Comparison of ENCODE assay signal across 14 mouse cellular contexts in the genomic region with DNA sequence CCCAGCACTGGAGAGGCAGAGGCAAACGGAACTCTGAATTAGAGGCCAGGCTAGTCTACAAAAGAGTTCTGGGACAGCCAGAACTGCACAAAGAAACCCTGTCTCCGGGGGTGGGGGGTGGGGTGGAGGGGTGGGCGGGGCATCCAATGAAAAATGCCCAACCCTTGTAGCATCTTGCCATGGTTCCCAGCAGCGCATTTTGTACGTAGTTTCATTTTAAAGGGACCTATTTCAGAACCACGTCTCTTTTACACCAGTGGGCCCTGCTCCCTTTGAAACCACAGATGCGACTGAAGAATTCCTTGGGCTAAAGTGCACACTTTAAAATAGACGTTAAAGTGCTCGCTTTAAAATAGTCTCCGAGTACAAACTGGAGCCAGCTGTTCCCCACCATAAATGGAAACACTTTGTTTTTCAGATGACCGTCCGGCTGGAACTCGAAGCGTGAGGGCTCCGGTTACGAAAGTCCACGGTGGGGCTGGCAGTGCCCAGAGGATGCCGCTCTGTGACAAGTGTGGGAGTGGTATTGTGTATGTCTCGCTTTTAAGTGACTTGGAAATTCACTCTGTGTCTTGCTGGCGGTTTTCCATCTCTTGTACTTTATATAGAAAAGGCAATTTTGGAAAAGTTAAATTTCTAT. TPM values are rescaled to one million over a fixed set of nuclear protein-coding genes. Genes with fewer than 3 reads are reported as not detected.
DNase-seq lines count a peak whose midpoint lies in the region; ATAC-seq and TF ChIP-seq lines count a peak whose summit lies in the region.
"Had no signal": no experiment of that assay in that cellular context is flagged by ENCODE, and none has a peak within 500 bp of the region (broad histone marks: within the 10 kb centered on the region; RNA-seq: fewer than 3 reads in every experiment).

No protein-coding gene starts in this region.

- H3K36me3 ChIP-seq in heart, postnatal 0 days (replicated peaks; ENCODE audit: control insufficient read depth, insufficient read depth, low read length), result peaks cover 42% of the 10 kb centered on the region
- H3K36me3 ChIP-seq in myocyte (ENCODE audit: control insufficient read depth, insufficient read depth), result peaks cover 11% of the 10 kb centered on the region
- H3K36me3 ChIP-seq in midbrain, embryonic 16.5 days (ENCODE audit: control insufficient read depth, insufficient read depth, low read length), result no peaks in the 10 kb centered on the region
- H3K36me3 ChIP-seq: G1E had no signal

- DNase-seq in layer of hippocampus, adult 2 months (ENCODE audit: low spot score in 2 of 2), result no peak
- no peak for DNase-seq in layer of hippocampus, adult 9-10 months (ENCODE audit: low spot score)
- DNase-seq in heart, postnatal 0 days (ENCODE audit: low spot score), result peak; percentile 30
- DNase-seq in embryo, embryonic 10.5 days (ENCODE audit: low spot score), result no peak
- DNase-seq in natural killer cell, adult 2 months (ENCODE audit: low spot score in 2 of 2), result no peak
- DNase-seq: adrenal gland, adult 8-10 months; cerebellum, adult 9-11 months had no signal

- H3K9ac ChIP-seq in heart, postnatal 0 days (replicated peaks; ENCODE audit: low read depth, low read length), result no peak overlapping the region
- H3K9ac ChIP-seq in midbrain, embryonic 16.5 days (ENCODE audit: low read depth, low read length), result no peak overlapping the region

- no peaks in the 10 kb centered on the region for H3K27me3 ChIP-seq in heart, postnatal 0 days (ENCODE audit: control insufficient read depth, insufficient read depth, low read length)
- no peaks in the 10 kb centered on the region for H3K27me3 ChIP-seq in myocyte (ENCODE audit: control insufficient read depth, insufficient read depth, insufficient read length)
- no peaks in the 10 kb centered on the region for H3K27me3 ChIP-seq in midbrain, embryonic 16.5 days (ENCODE audit: control insufficient read depth, insufficient read depth, low read depth, low read length)
- H3K27me3 ChIP-seq: megakaryocyte, embryonic 14.5 days had no signal

- peak; percentile 56; the same call in 1 of the 2 replicates for ATAC-seq in heart, postnatal 0 days (ENCODE audit: insufficient read depth, low read depth)
- ATAC-seq in midbrain, embryonic 16.5 days, result no peak
- ATAC-seq: inflammation-experienced regulatory T-cells, adult 6 months had no signal

- 51% methylated on average over 20 of the region's 20 CpGs for WGBS in heart, postnatal 0 days
- 81% methylated on average over 20 of the region's 20 CpGs for WGBS in midbrain, embryonic 16.5 days

- no peak overlapping the region for H3K27ac ChIP-seq in layer of hippocampus, adult 2 months
- H3K27ac ChIP-seq in embryonic fibroblast, embryonic 13.5 days (ENCODE audit: insufficient read depth, low read length), result no peak overlapping the region
- peak overlapping the region; percentile 67 for H3K27ac ChIP-seq in heart, postnatal 0 days (ENCODE audit: low read depth)
- H3K27ac ChIP-seq in midbrain, embryonic 16.5 days (ENCODE audit: low read length), result no peak overlapping the region

- no peak for TF ChIP-seq POLR2A in embryonic fibroblast, embryonic 13.5 days (IDR thresholded peaks at IDR 0.05; ENCODE audit: low read depth, low read length)
- TF ChIP-seq POLR2A in myocyte (IDR thresholded peaks at IDR 0.05; ENCODE audit: insufficient read length, low read depth), result no peak

- TF ChIP-seq EP300 in heart, postnatal 0 days (IDR thresholded peaks at IDR 0.05; ENCODE audit: low read depth), result no peak

- 0 out of 2 replicates have a peak overlapping the region, but pooled peaks have one; percentile 6 for H3K4me3 ChIP-seq in layer of hippocampus, adult 2 months
- peak overlapping the region; percentile 11; the same call in 1 of the 2 replicates for H3K4me3 ChIP-seq in embryonic fibroblast, embryonic 13.5 days (ENCODE audit: insufficient read depth, low read length)
- H3K4me3 ChIP-seq in heart, postnatal 0 days (ENCODE audit: low read depth, low read length), result peak overlapping the region; percentile 9; the same call in 1 of the 2 replicates
- H3K4me3 ChIP-seq in myocyte, result no peak overlapping the region
- no peak overlapping the region for H3K4me3 ChIP-seq in midbrain, embryonic 16.5 days (ENCODE audit: low read depth, low read length)
- H3K4me3 ChIP-seq: megakaryocyte, embryonic 14.5 days had no signal

- no peaks in the 10 kb centered on the region for H3K9me3 ChIP-seq in heart, postnatal 0 days (replicated peaks; ENCODE audit: control insufficient read depth, low read length)
- H3K9me3 ChIP-seq in midbrain, embryonic 16.5 days (replicated peaks; ENCODE audit: control insufficient read depth, low read length, poor library complexity, severe bottlenecking), result no peaks in the 10 kb centered on the region
- H3K9me3 ChIP-seq: G1E; megakaryocyte, embryonic 14.5 days had no signal

- H3K4me2 ChIP-seq in heart, postnatal 0 days (ENCODE audit: low read depth, low read length), result peak overlapping the region; percentile 32
- H3K4me2 ChIP-seq in myocyte (ENCODE audit: low read depth), result peak overlapping the region; percentile 58
- no peak overlapping the region for H3K4me2 ChIP-seq in midbrain, embryonic 16.5 days (ENCODE audit: low read length)

- TF ChIP-seq CTCF in layer of hippocampus, adult 2 months (conservative IDR thresholded peaks at IDR 0.05), result no peak
- TF ChIP-seq CTCF in embryonic fibroblast, embryonic 13.5 days (IDR thresholded peaks at IDR 0.05; ENCODE audit: borderline replicate concordance, insufficient read depth, low read length), result no peak
- no peak for TF ChIP-seq CTCF in heart, postnatal 0 days (IDR thresholded peaks at IDR 0.05; ENCODE audit: low read depth)

- no peaks in the 10 kb centered on the region for H3K4me1 ChIP-seq in embryonic fibroblast, embryonic 13.5 days (ENCODE audit: control insufficient read depth, insufficient read depth, low read length)
- H3K4me1 ChIP-seq in heart, postnatal 0 days (ENCODE audit: control insufficient read depth, insufficient read depth), result no peaks in the 10 kb centered on the region
- no peaks in the 10 kb centered on the region for H3K4me1 ChIP-seq in midbrain, embryonic 16.5 days (ENCODE audit: control insufficient read depth, insufficient read depth, low read length)
- H3K4me1 ChIP-seq: megakaryocyte, embryonic 14.5 days had no signal

- H3K79me2 ChIP-seq in myocyte (ENCODE audit: control insufficient read depth, insufficient read depth), result peaks cover 3% of the 10 kb centered on the region

- no peak overlapping the region for H3ac ChIP-seq in myocyte (ENCODE audit: control insufficient read depth, insufficient read length)

TF ChIP-seq in myocyte, 11 proteins besides CTCF, POLR2A, EP300 and RAD21 (continues in another document):
- no peak for TF ChIP-seq REST (IDR thresholded peaks at IDR 0.05; ENCODE audit: insufficient read depth, insufficient read length)
- TF ChIP-seq TCF3 (IDR thresholded peaks at IDR 0.05; ENCODE audit: insufficient read length, low read depth), result no peak
- TF ChIP-seq POLR2AphosphoS2 (IDR thresholded peaks at IDR 0.05; ENCODE audit: insufficient read length, low read depth), result no peak
- peak; percentile 4 for TF ChIP-seq TCF12 (IDR thresholded peaks at IDR 0.05; ENCODE audit: insufficient read depth, poor library complexity, severe bottlenecking)
- peak; percentile 77 for TF ChIP-seq SRF (IDR thresholded peaks at IDR 0.05; ENCODE audit: control insufficient read depth, insufficient read length, low read depth)
- no peak for TF ChIP-seq USF1 (IDR thresholded peaks at IDR 0.05; ENCODE audit: low read depth)
- TF ChIP-seq MYOG (IDR thresholded peaks at IDR 0.05; ENCODE audit: control insufficient read depth in 1 of 3, insufficient read depth in 1 of 3, insufficient read length in 2 of 3, low read depth in 2 of 3), result peak; percentile 18 to 72 (median 70)
- TF ChIP-seq MAX (IDR thresholded peaks at IDR 0.05; ENCODE audit: low read depth), result no peak
- no peak for TF ChIP-seq E2F4 (IDR thresholded peaks at IDR 0.05; ENCODE audit: insufficient read depth)
- TF ChIP-seq CEBPB (IDR thresholded peaks at IDR 0.05; ENCODE audit: insufficient read depth, poor library complexity, severe bottlenecking), result peak; percentile 27; the same call in 1 of the 2 replicates

RNA-seq across cellular contexts. Expression of gene Ccdc110, which starts 17.3 kb away (rescaled TPM):
- total RNA-seq in layer of hippocampus, adult 2 months (2021), result under 1 TPM; 0.61 to 0.69 TPM
- not detected in 2 replicates for polyA plus RNA-seq in embryonic fibroblast, embryonic 13.5 days (2011; ENCODE audit: insufficient read length, low read depth, missing spikeins)
- not detected in 2 replicates for total RNA-seq in heart, postnatal 0 days (2014; rRNA removed; ENCODE audit: low replicate concordance)
- polyA plus RNA-seq in heart, postnatal 0 days (2015; fragmentation: Nextera tagmentation; extraction: Ambion mirVana), result not detected in 2 replicates
- not detected for polyA plus RNA-seq in myocyte (2012; fragmentation: generic; extraction: Trizol)
- 0.10 and 0.22 TPM in 2 replicates for polyA plus RNA-seq in midbrain, embryonic 16.5 days (2015; fragmentation: Nextera tagmentation; extraction: Ambion mirVana)
- total RNA-seq: adrenal gland, adult 8-10 months; G1E; neutrophil, adult 5-6 weeks had no signal
- polyA plus RNA-seq: G1E; inflammation-experienced regulatory T-cells, adult 6 months had no signal

RNA-seq across cellular contexts. Expression of gene Pdlim3, which starts 31.9 kb away (rescaled TPM):
- 1 to 10 TPM in 1 of 2 experiments, under 1 TPM in 1; 1.00 to 1.2 TPM for total RNA-seq in layer of hippocampus, adult 2 months (2021)
- polyA plus RNA-seq in embryonic fibroblast, embryonic 13.5 days (2011; ENCODE audit: insufficient read length, low read depth, missing spikeins), result 0.30 and 0.76 TPM in 2 replicates
- 128 and 168 TPM in 2 replicates for total RNA-seq in heart, postnatal 0 days (2014; rRNA removed; ENCODE audit: low replicate concordance)
- 125 and 127 TPM in 2 replicates for polyA plus RNA-seq in heart, postnatal 0 days (2015; fragmentation: Nextera tagmentation; extraction: Ambion mirVana)
- 77.7 TPM for polyA plus RNA-seq in myocyte (2012; fragmentation: generic; extraction: Trizol)
- polyA plus RNA-seq in midbrain, embryonic 16.5 days (2015; fragmentation: Nextera tagmentation; extraction: Ambion mirVana), result 16.9 and 24.1 TPM in 2 replicates
- polyA plus RNA-seq: G1E; inflammation-experienced regulatory T-cells, adult 6 months had no signal

RNA-seq across cellular contexts. Expression of gene 1700029J07Rik, which starts 57.9 kb away (rescaled TPM):
- total RNA-seq in layer of hippocampus, adult 2 months (2021), result 1 to 10 TPM; 2.4 to 3.3 TPM
- 1.3 and 2.6 TPM in 2 replicates for polyA plus RNA-seq in embryonic fibroblast, embryonic 13.5 days (2011; ENCODE audit: insufficient read length, low read depth, missing spikeins)
- not detected in 2 replicates for total RNA-seq in heart, postnatal 0 days (2014; rRNA removed; ENCODE audit: low replicate concordance)
- 1.3 and 1.6 TPM in 2 replicates for polyA plus RNA-seq in heart, postnatal 0 days (2015; fragmentation: Nextera tagmentation; extraction: Ambion mirVana)
- polyA plus RNA-seq in myocyte (2012; fragmentation: generic; extraction: Trizol), result 0.26 TPM
- 6.9 and 7.3 TPM in 2 replicates for polyA plus RNA-seq in midbrain, embryonic 16.5 days (2015; fragmentation: Nextera tagmentation; extraction: Ambion mirVana)

RNA-seq across cellular contexts. Expression of gene Ufsp2, which starts 58.2 kb away (rescaled TPM):
- total RNA-seq in layer of hippocampus, adult 2 months (2021), result 10 to 100 TPM; 48.2 to 51.3 TPM
- polyA plus RNA-seq in embryonic fibroblast, embryonic 13.5 days (2011; ENCODE audit: insufficient read length, low read depth, missing spikeins), result 75.3 and 87.8 TPM in 2 replicates
- 16.9 and 47.4 TPM in 2 replicates for total RNA-seq in heart, postnatal 0 days (2014; rRNA removed; ENCODE audit: low replicate concordance)
- polyA plus RNA-seq in heart, postnatal 0 days (2015; fragmentation: Nextera tagmentation; extraction: Ambion mirVana), result 59.5 and 61.4 TPM in 2 replicates
- polyA plus RNA-seq in myocyte (2012; fragmentation: generic; extraction: Trizol), result 17.9 TPM
- 62.4 and 63.5 TPM in 2 replicates for polyA plus RNA-seq in midbrain, embryonic 16.5 days (2015; fragmentation: Nextera tagmentation; extraction: Ambion mirVana)

Comparison
In these comparisons a context has a peak if more than half of its experiments do, and no peak if none do; other contexts are left out.
1. H3K4me3 ChIP-seq: peak in layer of hippocampus, adult 2 months (single experiment), embryonic fibroblast, embryonic 13.5 days (single experiment) and heart, postnatal 0 days (single experiment); none in myocyte (single experiment) and midbrain, embryonic 16.5 days (single experiment).
2. RNA of gene Pdlim3, which starts 31.9 kb away (polyA plus RNA-seq): 125 to 127 TPM in heart, postnatal 0 days, 77.7 TPM in myocyte (single experiment) and 16.9 to 24.1 TPM in midbrain, embryonic 16.5 days; 0.30 to 0.76 TPM in embryonic fibroblast, embryonic 13.5 days; every median in the first group is over 10 times any median in the second.